Mouse (Mus musculus) CH12.LX (cell line): Measurements from ENCODE around the gene P3h3. TPM values are rescaled to one million over a fixed set of nuclear protein-coding genes. Genes with fewer than 3 reads are reported as not detected.
"Not testable (repeated sequence)": the region's sequence is repeated elsewhere in the genome, so short reads cannot be mapped to it uniquely, and the experiment has no call there.

Experiments used
- DNase-seq: peaks from one replicate; pipeline ENCODE4 v3.0.0-alpha.2; 2013; ENCODE audit errors: extremely low read depth
- H3K27ac ChIP-seq: 2 replicates; pipeline ENCODE4 v1.5.1; 2012; ENCODE audit warnings: low read depth, mild to moderate bottlenecking, control low read depth, moderate library complexity; ENCODE audit not compliant: insufficient read depth
- H3K27me3 ChIP-seq: replicated peaks from 2 replicates; pipeline ENCODE3; 2012; ENCODE audit warnings: inconsistent platforms
- H3K36me3 ChIP-seq, 2 experiments: replicated peaks in 1 of 2; 2 replicates each; pipeline versions ENCODE3 to v1.6.1; 2012; ENCODE audit warnings: inconsistent platforms in 1 of 2, low read length in 1 of 2, mild to moderate bottlenecking in 1 of 2, mixed read lengths in 1 of 2, moderate library complexity in 1 of 2; ENCODE audit not compliant: control insufficient read depth in 1 of 2, insufficient read depth in 1 of 2
- H3K4me1 ChIP-seq, 2 experiments: 2 replicates each; pipeline ENCODE4 v1.6.1; 2012; ENCODE audit warnings: inconsistent platforms in 1 of 2, moderate library complexity in 1 of 2; ENCODE audit not compliant: insufficient read depth in 2 of 2, control insufficient read depth in 1 of 2
- H3K4me2 ChIP-seq: 2 replicates; pipeline ENCODE4 v1.6.1; 2012; ENCODE audit warnings: low read depth, mild to moderate bottlenecking, control low read depth; ENCODE audit not compliant: poor library complexity, insufficient read depth, severe bottlenecking
- H3K4me3 ChIP-seq, 3 experiments: fragments of 150-350 bp in 1 of 3; sonication (generic) in 1 of 3; replicated peaks in 1 of 3; 2 replicates each; pipeline versions ENCODE3 to v1.5.1; 2011 to 2012; ENCODE audit warnings: low read depth in 2 of 3, low read length in 2 of 3, mild to moderate bottlenecking in 2 of 3, moderate library complexity in 2 of 3, control low read depth in 1 of 3, improper control_type of control experiment in 1 of 3, inconsistent platforms in 1 of 3, mixed read lengths in 1 of 3; ENCODE audit not compliant: poor library complexity in 1 of 3
- H3K79me2 ChIP-seq: replicated peaks from 2 replicates; pipeline ENCODE4 v1.6.1; 2012; ENCODE audit warnings: mild to moderate bottlenecking, moderate library complexity; ENCODE audit not compliant: control insufficient read depth, poor library complexity, insufficient read depth, severe bottlenecking; ENCODE audit errors: extremely low read depth
- H3K9ac ChIP-seq: 2 replicates; pipeline ENCODE4 v1.6.1; 2012; ENCODE audit warnings: low read depth, mild to moderate bottlenecking, control low read depth, moderate library complexity; ENCODE audit not compliant: insufficient read depth
- H3K9me3 ChIP-seq: replicated peaks from 2 replicates; pipeline ENCODE3; 2012; ENCODE audit warnings: low read length, inconsistent platforms, mixed read lengths
- BHLHE40 ChIP-seq: IDR thresholded peaks from 2 replicates; pipeline ENCODE4 v1.6.1; 2011; ENCODE audit warnings: mild to moderate bottlenecking, low read depth, low read length, improper control_type of control experiment
- CHD2 ChIP-seq: IDR thresholded peaks from 2 replicates; pipeline ENCODE4 v1.6.1; 2011; ENCODE audit warnings: low read length, improper control_type of control experiment
- CTCF ChIP-seq, 2 experiments: IDR thresholded peaks in 1 of 2; conservative IDR thresholded peaks in 1 of 2; 2 replicates each; pipeline ENCODE4 v1.5.1; 2011 to 2012; ENCODE audit warnings: low read depth in 2 of 2, low read length in 2 of 2, improper control_type of control experiment in 1 of 2, inconsistent platforms in 1 of 2, mild to moderate bottlenecking in 1 of 2, moderate library complexity in 1 of 2
- E2F4 ChIP-seq: IDR thresholded peaks from 2 replicates; pipeline ENCODE4 v1.6.1; 2011; ENCODE audit warnings: low read depth, low read length, improper control_type of control experiment; ENCODE audit not compliant: insufficient replicate concordance
- ELF1 ChIP-seq: IDR thresholded peaks from 2 replicates; pipeline ENCODE4 v1.6.1; 2014; ENCODE audit warnings: low read depth, mild to moderate bottlenecking, inconsistent platforms, low read length, improper control_type of control experiment
- IRF4 ChIP-seq: IDR thresholded peaks from 2 replicates; pipeline ENCODE4 v1.6.1; 2014; ENCODE audit warnings: low read depth, mild to moderate bottlenecking, inconsistent platforms, low read length, improper control_type of control experiment
- JUN ChIP-seq: IDR thresholded peaks from 2 replicates; pipeline ENCODE4 v1.6.1; 2011; ENCODE audit warnings: low read depth, mild to moderate bottlenecking, low read length, improper control_type of control experiment, moderate library complexity; ENCODE audit not compliant: insufficient read depth
- KAT2A ChIP-seq: IDR thresholded peaks from 2 replicates; pipeline ENCODE4 v1.6.1; 2012; ENCODE audit warnings: low read length, improper control_type of control experiment, inconsistent platforms; ENCODE audit not compliant: insufficient replicate concordance
- MEF2A ChIP-seq: IDR thresholded peaks from 2 replicates; pipeline ENCODE4 v1.6.1; 2014; ENCODE audit warnings: low read depth, mild to moderate bottlenecking, inconsistent platforms, low read length, improper control_type of control experiment, borderline replicate concordance
- MYC ChIP-seq: IDR thresholded peaks from 2 replicates; pipeline ENCODE4 v1.6.1; 2011; ENCODE audit warnings: low read depth, mild to moderate bottlenecking, improper control_type of control experiment, low read length
- NELFE ChIP-seq: IDR thresholded peaks from 2 replicates; pipeline ENCODE4 v1.6.1; 2011; ENCODE audit warnings: low read depth, low read length, improper control_type of control experiment
- PAX5 ChIP-seq: IDR thresholded peaks from 2 replicates; pipeline ENCODE4 v1.6.1; 2012; ENCODE audit warnings: low read length, inconsistent platforms, mixed read lengths
- RAD21 ChIP-seq: IDR thresholded peaks from 2 replicates; pipeline ENCODE4 v1.6.1; 2011; ENCODE audit warnings: low read depth, mild to moderate bottlenecking, low read length, improper control_type of control experiment, moderate library complexity
- RCOR1 ChIP-seq: conservative IDR thresholded peaks from 2 replicates; pipeline ENCODE4 v1.6.1; 2012; ENCODE audit warnings: low read depth, mild to moderate bottlenecking, inconsistent platforms, low read length, improper control_type of control experiment
- SIN3A ChIP-seq: IDR thresholded peaks from 2 replicates; pipeline ENCODE4 v1.6.1; 2012; ENCODE audit warnings: low read length, improper control_type of control experiment, inconsistent platforms
- SMC3 ChIP-seq: IDR thresholded peaks from 2 replicates; pipeline ENCODE4 v1.6.1; 2011; ENCODE audit warnings: low read depth, low read length, improper control_type of control experiment
- USF1 ChIP-seq: IDR thresholded peaks from 2 replicates; pipeline ENCODE4 v1.6.1; 2014; ENCODE audit warnings: low read depth, mild to moderate bottlenecking, inconsistent platforms, low read length, improper control_type of control experiment
- USF2 ChIP-seq: conservative IDR thresholded peaks from 2 replicates; pipeline ENCODE4 v1.6.1; 2011; ENCODE audit warnings: low read depth, low read length, improper control_type of control experiment
- ZNF384 ChIP-seq: IDR thresholded peaks from 2 replicates; pipeline ENCODE4 v1.6.1; 2012; ENCODE audit warnings: low read depth, low read length, improper control_type of control experiment, inconsistent platforms
- dilution Hi-C: fragments of 300-500 bp; cut with MboI; formaldehyde crosslinking; loops from 2 replicates; pipeline ENCODE4 v1.14.3; 2020; ENCODE audit warnings: low sequenced_read_pairs; ENCODE audit not compliant: extremely low pct_unique_long_range_greater_than_20kb, extremely low pct_ligation_motif_present
- in situ Hi-C: fragments of 300-500 bp; cut with MboI; formaldehyde crosslinking; loops from 3 replicates; pipeline ENCODE4 v1.14.3; 2019; ENCODE audit warnings: low sequenced_read_pairs, low pct_ligation_motif_present, low pct_unique_long_range_greater_than_20kb, mixed read lengths
- polyA plus RNA-seq: library from polyadenylated mRNA; unstranded; fragments of >175 nt; gene quantifications from 2 replicates; pipeline ENCODE4 v1.2.1, GENCODE M21; 2012; ENCODE audit warnings: low read depth; ENCODE audit not compliant: insufficient read length
- total RNA-seq, 2 experiments: library from RNA; depleted of rRNA; stranded (reverse); fragments of 300-350 nt in 1 of 2; fragments of >200 nt in 1 of 2; gene quantifications; 2 replicates each; pipeline ENCODE4 v1.2.3; 2012 to 2014

P3h3 gene
- total and polyA plus RNA-seq, 3 experiments = 0.31 to 0.34 TPM; not detected in 1

DNA sequence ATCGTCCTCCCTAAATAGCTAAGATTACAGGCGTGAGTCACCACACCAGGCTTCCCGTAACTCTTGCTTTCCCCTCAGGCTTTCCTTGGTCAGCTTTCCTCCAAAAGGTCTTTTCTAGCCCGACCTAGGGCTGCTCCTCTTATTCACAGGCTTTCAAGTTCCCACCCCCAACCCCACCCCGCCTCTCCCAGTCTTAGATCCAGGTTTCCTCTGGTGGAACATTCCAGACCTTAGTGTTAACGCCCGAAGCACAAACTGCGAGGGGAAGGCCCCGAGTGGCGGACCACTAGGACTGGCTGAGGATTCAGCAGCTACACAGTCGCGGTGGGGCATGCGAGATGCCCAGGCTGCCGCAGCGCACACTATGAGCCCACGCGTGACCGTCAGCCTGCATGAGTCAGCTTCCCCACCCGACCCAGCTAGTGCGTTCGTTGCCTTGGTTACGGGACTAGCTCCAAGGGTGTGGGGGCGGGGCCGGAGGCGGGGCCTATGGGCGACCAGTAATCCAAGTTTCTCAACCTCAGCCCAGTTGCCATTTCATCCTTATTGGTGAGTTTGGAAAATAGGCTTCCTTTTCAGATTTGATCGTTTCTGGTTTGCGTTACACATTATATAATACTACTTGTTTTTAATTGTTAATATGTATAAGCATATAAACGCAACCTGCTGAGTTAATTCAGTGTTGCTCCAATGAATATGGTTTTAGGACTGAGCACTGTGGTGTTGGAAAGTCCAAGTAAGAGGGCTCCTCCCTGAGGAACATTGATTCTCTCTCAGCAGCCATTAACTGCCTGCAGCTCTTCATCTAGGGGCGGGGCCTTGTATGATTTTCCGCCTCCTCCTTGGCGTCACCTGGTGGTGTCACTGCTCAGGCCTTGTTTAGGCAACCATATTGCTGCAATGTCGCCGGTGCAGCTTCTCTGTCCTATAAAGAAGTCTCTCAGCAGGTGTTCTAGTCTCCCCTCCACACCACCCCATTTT lies 51.9 kb downstream of the P3h3 start (continued):
- TF ChIP-seq PAX5 (no peak), CTCF (conservative IDR thresholded peaks at IDR 0.05 in 1 of 2, IDR thresholded peaks at IDR 0.05 in 1 of 2; ENCODE audit: low read depth in 2 of 2, low read length in 2 of 2) (peak in 1 of 2 experiments; percentile 38; a peak in 2 of 4 replicates), KAT2A (no peak), USF2 (no peak), BHLHE40 (peak; percentile 89), SIN3A (peak; percentile 67; the same call in 1 of the 2 replicates), CHD2 (peak; percentile 12), SMC3 (peak; percentile 33), ZNF384 (no peak), E2F4 (no peak)

DNA sequence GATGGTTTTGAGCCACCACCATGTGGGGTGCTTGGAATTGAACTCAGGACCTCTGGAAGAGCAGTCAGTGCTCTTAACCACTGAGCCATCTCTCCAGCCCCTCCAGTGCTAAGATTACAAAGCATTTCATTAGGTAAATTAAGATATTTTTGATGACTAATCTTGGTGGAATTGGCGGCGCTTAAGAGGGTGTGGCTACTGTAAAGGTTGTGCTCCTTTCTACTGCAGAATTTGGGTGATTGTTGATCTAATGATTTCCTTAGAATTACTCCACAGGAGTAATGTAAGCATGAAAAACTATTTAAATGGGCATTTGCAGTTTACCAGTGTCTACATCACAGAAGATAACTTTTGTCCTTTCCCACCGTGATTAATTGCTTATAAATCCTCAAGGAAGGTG lies 53.2 kb downstream of the P3h3 start:
- Histone ChIP-seq H3K9ac (no peak overlapping the region), H3K27ac (no peak overlapping the region), H3K4me2 (no peak overlapping the region), H3K27me3 (no peaks in the 10 kb centered on the region), H3K36me3 (peaks cover 0 to 21% of the 10 kb centered on the region in 2 experiments), H3K4me3 (no peak overlapping the region), H3K9me3 (peaks cover 4% of the 10 kb centered on the region), H3K4me1 (peaks cover 3 to 25% of the 10 kb centered on the region in 2 experiments; a peak in 2 of 4 replicates), H3K79me2 (no peaks in the 10 kb centered on the region)
- dilution Hi-C loops (no loop called here), in situ Hi-C loops (no loop called here)
- TF ChIP-seq NELFE (no peak), ELF1 (no peak), RCOR1 (no peak), PAX5 (no peak), KAT2A (no peak), USF1 (no peak), IRF4 (no peak), RAD21 (no peak), CTCF (conservative IDR thresholded peaks at IDR 0.05 in 1 of 2, IDR thresholded peaks at IDR 0.05 in 1 of 2; ENCODE audit: low read depth in 2 of 2, low read length in 2 of 2) (no peak), BHLHE40 (no peak), MYC (no peak), JUN (no peak), MEF2A (no peak)
- no peak for DNase-seq

DNA sequence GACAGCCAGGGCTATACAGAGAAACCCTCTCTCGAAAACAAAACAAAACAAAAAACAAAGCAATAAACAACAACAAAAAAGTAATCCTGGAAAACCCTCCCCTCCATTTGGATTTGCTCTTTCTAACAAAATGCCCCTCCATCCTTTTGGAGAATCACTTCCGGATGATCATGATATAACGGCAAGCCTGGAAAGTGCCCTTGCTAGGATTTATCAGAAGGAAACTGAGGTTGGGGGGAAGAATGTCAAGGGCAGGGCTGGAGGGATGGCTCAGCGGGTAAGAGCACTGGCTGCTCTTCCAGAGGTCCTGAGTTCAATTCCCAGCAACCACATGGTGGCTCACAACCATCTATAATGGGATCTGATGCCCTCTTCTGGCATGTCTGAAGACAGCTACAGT lies 53.9 kb downstream of the P3h3 start:
- in situ Hi-C loops, H3K9ac ChIP-seq, H3K27me3 ChIP-seq, H3K4me3 ChIP-seq, H3K9me3 ChIP-seq, H3K27ac ChIP-seq, DNase-seq, dilution Hi-C loops, H3K79me2 ChIP-seq, H3K4me2 ChIP-seq: not testable (repeated sequence)
- Histone ChIP-seq H3K36me3 (peaks cover 0 to 14% of the 10 kb centered on the region in 2 experiments), H3K4me1 (peaks cover 3 to 21% of the 10 kb centered on the region in 2 experiments; a peak in 2 of 4 replicates)
